8 mouse cellular contexts compared by ENCODE assay signal in the genomic region with DNA sequence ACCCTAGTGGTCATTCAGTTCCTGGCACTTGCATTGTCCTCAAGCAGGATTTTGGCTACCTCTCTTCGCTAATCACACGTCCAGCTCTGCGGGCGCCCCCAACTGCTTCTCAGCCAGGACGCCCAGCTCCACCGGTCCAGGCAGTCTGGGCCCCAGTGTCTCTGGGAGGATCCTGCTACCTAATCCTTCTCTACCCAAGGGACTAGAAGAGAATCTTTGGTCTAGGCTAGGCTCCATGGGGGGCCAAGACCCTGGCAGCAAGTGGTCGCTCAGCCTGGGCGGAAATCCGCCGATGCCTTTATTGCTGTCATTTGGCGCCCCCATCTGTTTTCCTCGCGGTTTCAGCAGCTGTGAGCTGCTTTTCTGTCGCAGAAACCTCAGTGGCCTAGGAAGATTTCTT. TPM values are rescaled to one million over a fixed set of nuclear protein-coding genes. Genes with fewer than 3 reads are reported as not detected.
A peak's percentile ranks its signal among the peaks of the same experiment; 100 is the strongest.
DNase-seq lines count a peak whose midpoint lies in the region; ATAC-seq and TF ChIP-seq lines count a peak whose summit lies in the region.

No protein-coding gene starts in this region.

- H3K27ac ChIP-seq in gastrocnemius, adult 2 months, result no peak overlapping the region
- no peak overlapping the region for H3K27ac ChIP-seq in hindbrain, embryonic 11.5 days (ENCODE audit: low read depth, low read length)
- no peak overlapping the region for H3K27ac ChIP-seq in stomach, embryonic 15.5 days

- H3K9me3 ChIP-seq in hindbrain, embryonic 11.5 days (ENCODE audit: control insufficient read depth, low read length), result no peaks in the 10 kb centered on the region
- no peaks in the 10 kb centered on the region for H3K9me3 ChIP-seq in stomach, embryonic 15.5 days

- H3K27me3 ChIP-seq in hindbrain, embryonic 11.5 days (ENCODE audit: control insufficient read depth, insufficient read depth, low read length), result peaks cover 94% of the 10 kb centered on the region
- H3K27me3 ChIP-seq in stomach, embryonic 15.5 days (replicated peaks), result peaks cover 86% of the 10 kb centered on the region

- ATAC-seq in hindbrain, embryonic 11.5 days (ENCODE audit: low FRiP score), result peak; percentile 22; the same call in 1 of the 2 replicates
- no peak for ATAC-seq in stomach, embryonic 15.5 days (ENCODE audit: insufficient read depth, low FRiP score, low read depth)

- peak; percentile 48 for DNase-seq in gastrocnemius, adult 2 months
- no peak for DNase-seq in gastrocnemius, adult 18-20 months (ENCODE audit: low spot score)
- DNase-seq in urinary bladder, postnatal 25 days (ENCODE audit: low spot score), result peak; percentile 23
- DNase-seq in urinary bladder, adult 2 months (ENCODE audit: low spot score), result no peak
- DNase-seq in hindbrain, embryonic 11.5 days (ENCODE audit: low spot score), result peak; percentile 85
- peak; percentile 62 for DNase-seq in lung, postnatal 10 days
- DNase-seq in ovary, postnatal 10 days (ENCODE audit: low spot score), result no peak

- H3K4me1 ChIP-seq in hindbrain, embryonic 11.5 days (replicated peaks; ENCODE audit: control insufficient read depth, insufficient read depth, low read length), result peaks cover 6% of the 10 kb centered on the region; the same call in 1 of the 2 replicates
- peaks cover 2% of the 10 kb centered on the region; the same call in 1 of the 2 replicates for H3K4me1 ChIP-seq in stomach, embryonic 15.5 days

- peak; percentile 61 for TF ChIP-seq CTCF in gastrocnemius, adult 2 months (IDR thresholded peaks at IDR 0.05)

- WGBS in hindbrain, embryonic 11.5 days, result under 1% methylated on average over 14 of the region's 14 CpGs
- 1% methylated on average over 14 of the region's 14 CpGs for WGBS in stomach, embryonic 15.5 days

- no peaks in the 10 kb centered on the region for H3K36me3 ChIP-seq in hindbrain, embryonic 11.5 days (ENCODE audit: control insufficient read depth, insufficient read depth, low read length)
- H3K36me3 ChIP-seq in stomach, embryonic 15.5 days, result no peaks in the 10 kb centered on the region

- no peak overlapping the region for H3K9ac ChIP-seq in hindbrain, embryonic 11.5 days (ENCODE audit: low read depth, low read length)
- H3K9ac ChIP-seq in stomach, embryonic 15.5 days, result no peak overlapping the region

- intact Hi-C loops in gastrocnemius, adult 2 months (cut with DNase I), result loop anchor here (2.0 to 5.0 kb wide), 3 partner anchors 84 to 595 kb away; a partner anchor contains a TSS

- no peak overlapping the region for H3K4me3 ChIP-seq in gastrocnemius, adult 2 months
- H3K4me3 ChIP-seq in hindbrain, embryonic 11.5 days (ENCODE audit: low read depth, low read length), result no peak overlapping the region
- H3K4me3 ChIP-seq in stomach, embryonic 15.5 days (replicated peaks), result peak overlapping the region; percentile 22; the same call in 1 of the 2 replicates

- H3K4me2 ChIP-seq in hindbrain, embryonic 11.5 days (replicated peaks; ENCODE audit: low read depth, low read length), result 0 out of 2 replicates have a peak overlapping the region, but pooled peaks have one; percentile 14
- H3K4me2 ChIP-seq in stomach, embryonic 15.5 days, result peak overlapping the region; percentile 41; the same call in 1 of the 2 replicates

RNA-seq across cellular contexts. Expression of a gene that starts 2.3 kb away (rescaled TPM):
- not detected for total RNA-seq in gastrocnemius, adult 2 months (2021)
- not detected for total RNA-seq in gastrocnemius, adult 18-20 months (2021)
- 0.56 and 1.1 TPM in 2 replicates for polyA plus RNA-seq in urinary bladder, adult 2 months (2012; rRNA removed)
- polyA plus RNA-seq in hindbrain, embryonic 11.5 days (2014; fragmentation: Nextera tagmentation; extraction: Ambion mirVana), result 1.6 and 2.4 TPM in 2 replicates
- polyA plus RNA-seq in stomach, embryonic 15.5 days (2015; fragmentation: Nextera tagmentation; extraction: Ambion mirVana), result not detected in 2 replicates

RNA-seq across cellular contexts. Expression of a gene that starts 6.4 kb away (rescaled TPM):
- not detected for total RNA-seq in gastrocnemius, adult 2 months (2021)
- not detected for total RNA-seq in gastrocnemius, adult 18-20 months (2021)
- polyA plus RNA-seq in urinary bladder, adult 2 months (2012; rRNA removed), result 15.4 and 17.9 TPM in 2 replicates
- polyA plus RNA-seq in hindbrain, embryonic 11.5 days (2014; fragmentation: Nextera tagmentation; extraction: Ambion mirVana), result 0.15 TPM in 1 of 2 replicates, not detected in the other
- polyA plus RNA-seq in stomach, embryonic 15.5 days (2015; fragmentation: Nextera tagmentation; extraction: Ambion mirVana), result not detected in 2 replicates

RNA-seq across cellular contexts. Expression of a gene that starts 13.1 kb away (rescaled TPM):
- total RNA-seq in gastrocnemius, adult 2 months (2021), result not detected
- total RNA-seq in gastrocnemius, adult 18-20 months (2021), result not detected
- 2.3 and 2.6 TPM in 2 replicates for polyA plus RNA-seq in urinary bladder, adult 2 months (2012; rRNA removed)
- not detected in 2 replicates for polyA plus RNA-seq in hindbrain, embryonic 11.5 days (2014; fragmentation: Nextera tagmentation; extraction: Ambion mirVana)
- polyA plus RNA-seq in stomach, embryonic 15.5 days (2015; fragmentation: Nextera tagmentation; extraction: Ambion mirVana), result 0.18 TPM in 1 of 2 replicates, not detected in the other

RNA-seq across cellular contexts. Expression of a gene that starts 17.7 kb away (rescaled TPM):
- total RNA-seq in gastrocnemius, adult 2 months (2021), result not detected
- total RNA-seq in gastrocnemius, adult 18-20 months (2021), result not detected
- polyA plus RNA-seq in urinary bladder, adult 2 months (2012; rRNA removed), result 8.1 and 8.9 TPM in 2 replicates
- polyA plus RNA-seq in hindbrain, embryonic 11.5 days (2014; fragmentation: Nextera tagmentation; extraction: Ambion mirVana), result not detected in 2 replicates
- 0.90 TPM in 1 of 2 replicates, not detected in the other for polyA plus RNA-seq in stomach, embryonic 15.5 days (2015; fragmentation: Nextera tagmentation; extraction: Ambion mirVana)

RNA-seq across cellular contexts. Expression of a gene that starts 30.0 kb away (rescaled TPM):
- total RNA-seq in gastrocnemius, adult 2 months (2021), result 1 to 10 TPM; 4.0 to 4.8 TPM
- 1 to 10 TPM; 5.0 to 6.1 TPM for total RNA-seq in gastrocnemius, adult 18-20 months (2021)
- 13.5 and 14.9 TPM in 2 replicates for polyA plus RNA-seq in urinary bladder, adult 2 months (2012; rRNA removed)
- 0.13 TPM in 1 of 2 replicates, not detected in the other for polyA plus RNA-seq in hindbrain, embryonic 11.5 days (2014; fragmentation: Nextera tagmentation; extraction: Ambion mirVana)
- polyA plus RNA-seq in stomach, embryonic 15.5 days (2015; fragmentation: Nextera tagmentation; extraction: Ambion mirVana), result 0.09 and 2.4 TPM in 2 replicates

Comparison
In these comparisons a context has a peak if more than half of its experiments do, and no peak if none do; other contexts are left out.
1. DNase-seq: peak in gastrocnemius, adult 2 months (single experiment), urinary bladder, postnatal 25 days (single experiment), hindbrain, embryonic 11.5 days (single experiment) and lung, postnatal 10 days (single experiment); none in gastrocnemius, adult 18-20 months (single experiment), urinary bladder, adult 2 months (single experiment) and ovary, postnatal 10 days (single experiment).
2. RNA of a gene that starts 6.4 kb away (polyA plus RNA-seq): 15.4 to 17.9 TPM in urinary bladder, adult 2 months; 0.15 TPM in hindbrain, embryonic 11.5 days and not detected in stomach, embryonic 15.5 days; every median in the first group is over 10 times any median in the second.